Mouse (Mus musculus): ENCODE data around the gene Gtsf1l. TPM values are rescaled to one million over a fixed set of nuclear protein-coding genes. Genes with fewer than 3 reads are reported as not detected.

Gene Gtsf1l
- total and polyA plus RNA-seq, 2 experiments: not detected

GRCm38 (mm10) chr2:163099919-163100318, 12.3 kb upstream of the Gtsf1l start:
- 19% methylated on average over 8 of the region's 8 CpGs for WGBS
- Histone ChIP-seq H3K4me3 (ENCODE audit: insufficient read depth, low read depth, low read length) (no peak overlapping the region), H3K27me3 (ENCODE audit: control insufficient read depth, insufficient read depth, low read length) (no peaks in the 10 kb centered on the region), H3K4me1 (ENCODE audit: control insufficient read depth, insufficient read depth, low read length) (peaks cover 17% of the 10 kb centered on the region), H3K36me3 (ENCODE audit: control insufficient read depth, insufficient read depth, low read length) (no peaks in the 10 kb centered on the region), H3K79me2 (ENCODE audit: control insufficient read depth, insufficient read depth, low read length) (no peaks in the 10 kb centered on the region), H3K9ac (ENCODE audit: low read depth, low read length) (0 out of 2 replicates have a peak overlapping the region, but pooled peaks have one; percentile 12), H3K27ac (replicated peaks; ENCODE audit: insufficient read depth, low read depth, low read length) (peak overlapping the region; percentile 38)
- TF ChIP-seq POLR2A (IDR thresholded peaks at IDR 0.05; ENCODE audit: extremely low read depth, insufficient read depth, low read length): no peak
- peak; percentile 11; the same call in 1 of the 2 replicates for TF ChIP-seq CTCF (IDR thresholded peaks at IDR 0.05; ENCODE audit: low read depth, low read length)
- DNase-seq (ENCODE audit: extremely low read depth, low read depth, low spot score): no peak

GRCm38 (mm10) chr2:163095784-163096183, 8.1 kb upstream of the Gtsf1l start:
- no peak for TF ChIP-seq CTCF (IDR thresholded peaks at IDR 0.05; ENCODE audit: low read depth, low read length)
- H3K27ac ChIP-seq (replicated peaks; ENCODE audit: insufficient read depth, low read depth, low read length): 0 out of 2 replicates have a peak overlapping the region, but pooled peaks have one; percentile 39

GRCm38 (mm10) chr2:163094909-163095308, 7.3 kb upstream of the Gtsf1l start:
- Histone ChIP-seq H3K79me2 (ENCODE audit: control insufficient read depth, insufficient read depth, low read length) (no peaks in the 10 kb centered on the region), H3K27me3 (ENCODE audit: control insufficient read depth, insufficient read depth, low read length) (no peaks in the 10 kb centered on the region), H3K9ac (ENCODE audit: low read depth, low read length) (no peak overlapping the region), H3K4me3 (ENCODE audit: insufficient read depth, low read depth, low read length) (no peak overlapping the region), H3K36me3 (ENCODE audit: control insufficient read depth, insufficient read depth, low read length) (no peaks in the 10 kb centered on the region), H3K27ac (replicated peaks; ENCODE audit: insufficient read depth, low read depth, low read length) (no peak overlapping the region), H3K4me1 (ENCODE audit: control insufficient read depth, insufficient read depth, low read length) (peaks cover 8% of the 10 kb centered on the region)
- no peak for TF ChIP-seq CTCF (IDR thresholded peaks at IDR 0.05; ENCODE audit: low read depth, low read length)
- no peak for TF ChIP-seq POLR2A (IDR thresholded peaks at IDR 0.05; ENCODE audit: extremely low read depth, insufficient read depth, low read length)
- 98% methylated on average over 10 of the region's 10 CpGs for WGBS
- DNase-seq (ENCODE audit: extremely low read depth, low read depth, low spot score): no peak

More at GRCm38 (mm10) chr2:163095784-163096183, 8.1 kb upstream of the Gtsf1l start:
- peak; percentile 98 for DNase-seq (ENCODE audit: extremely low read depth, low read depth, low spot score)
- peaks cover 12% of the 10 kb centered on the region for H3K4me1 ChIP-seq (ENCODE audit: control insufficient read depth, insufficient read depth, low read length)
- no peaks in the 10 kb centered on the region for H3K79me2 ChIP-seq (ENCODE audit: control insufficient read depth, insufficient read depth, low read length)
- no peaks in the 10 kb centered on the region for H3K36me3 ChIP-seq (ENCODE audit: control insufficient read depth, insufficient read depth, low read length)
- 16% methylated on average over 3 of the region's 3 CpGs for WGBS
- no peak overlapping the region for H3K4me3 ChIP-seq (ENCODE audit: insufficient read depth, low read depth, low read length)
- H3K9ac ChIP-seq (ENCODE audit: low read depth, low read length): no peak overlapping the region
- H3K27me3 ChIP-seq (ENCODE audit: control insufficient read depth, insufficient read depth, low read length): no peaks in the 10 kb centered on the region

- Histone ChIP-seq H3K36me3 (ENCODE audit: control insufficient read depth, insufficient read depth, low read length) (no peaks in the 10 kb centered on the region), H3K4me1 (ENCODE audit: control insufficient read depth, insufficient read depth, low read length) (peaks cover 1% of the 10 kb centered on the region; the same call in 1 of the 2 replicates), H3K4me3 (ENCODE audit: insufficient read depth, low read depth, low read length) (no peak overlapping the region), H3K27ac (replicated peaks; ENCODE audit: insufficient read depth, low read depth, low read length) (no peak overlapping the region), H3K27me3 (ENCODE audit: control insufficient read depth, insufficient read depth, low read length) (no peaks in the 10 kb centered on the region), H3K79me2 (ENCODE audit: control insufficient read depth, insufficient read depth, low read length) (no peaks in the 10 kb centered on the region), H3K9ac (ENCODE audit: low read depth, low read length) (no peak overlapping the region)
- TF ChIP-seq CTCF (IDR thresholded peaks at IDR 0.05; ENCODE audit: low read depth, low read length) (peak; percentile 71), POLR2A (IDR thresholded peaks at IDR 0.05; ENCODE audit: extremely low read depth, insufficient read depth, low read length) (no peak)
- WGBS: 75% methylated on average over 5 of the region's 5 CpGs
- DNase-seq (ENCODE audit: extremely low read depth, low read depth, low spot score): peak; percentile 31
Measured at GRCm38 (mm10) chr2:163089475-163090123, 1.9 kb upstream of the Gtsf1l start.

- Histone ChIP-seq H3K79me2 (ENCODE audit: control insufficient read depth, insufficient read depth, low read length) (no peaks in the 10 kb centered on the region), H3K4me1 (ENCODE audit: control insufficient read depth, insufficient read depth, low read length) (no peaks in the 10 kb centered on the region), H3K9ac (ENCODE audit: low read depth, low read length) (no peak overlapping the region), H3K27me3 (ENCODE audit: control insufficient read depth, insufficient read depth, low read length) (no peaks in the 10 kb centered on the region), H3K27ac (replicated peaks; ENCODE audit: insufficient read depth, low read depth, low read length) (no peak overlapping the region), H3K36me3 (ENCODE audit: control insufficient read depth, insufficient read depth, low read length) (no peaks in the 10 kb centered on the region), H3K4me3 (ENCODE audit: insufficient read depth, low read depth, low read length) (no peak overlapping the region)
- no peak for TF ChIP-seq CTCF (IDR thresholded peaks at IDR 0.05; ENCODE audit: low read depth, low read length)
- no peak for TF ChIP-seq POLR2A (IDR thresholded peaks at IDR 0.05; ENCODE audit: extremely low read depth, insufficient read depth, low read length)
- WGBS: 65% methylated on average over 8 of the region's 8 CpGs
- DNase-seq (ENCODE audit: extremely low read depth, low read depth, low spot score): no peak
Measured at GRCm38 (mm10) chr2:163086561-163086960, 1.1 kb downstream of the Gtsf1l start.

- Histone ChIP-seq H3K36me3 (ENCODE audit: control insufficient read depth, insufficient read depth, low read length) (no peaks in the 10 kb centered on the region), H3K27me3 (ENCODE audit: control insufficient read depth, insufficient read depth, low read length) (no peaks in the 10 kb centered on the region), H3K4me1 (ENCODE audit: control insufficient read depth, insufficient read depth, low read length) (no peaks in the 10 kb centered on the region), H3K9ac (ENCODE audit: low read depth, low read length) (no peak overlapping the region), H3K4me3 (ENCODE audit: insufficient read depth, low read depth, low read length) (no peak overlapping the region), H3K27ac (replicated peaks; ENCODE audit: insufficient read depth, low read depth, low read length) (no peak overlapping the region), H3K79me2 (ENCODE audit: control insufficient read depth, insufficient read depth, low read length) (no peaks in the 10 kb centered on the region)
- DNase-seq (ENCODE audit: extremely low read depth, low read depth, low spot score): no peak
- 90% methylated on average over 6 of the region's 6 CpGs for WGBS
- TF ChIP-seq CTCF (IDR thresholded peaks at IDR 0.05; ENCODE audit: low read depth, low read length) (no peak), POLR2A (IDR thresholded peaks at IDR 0.05; ENCODE audit: extremely low read depth, insufficient read depth, low read length) (no peak)
Measured at GRCm38 (mm10) chr2:163085047-163085446, 2.6 kb downstream of the Gtsf1l start.
